Mouse (Mus musculus) kidney, embryonic 14.5 days (tissue): ENCODE data around the gene Rpl34. TPM values are rescaled to one million over a fixed set of nuclear protein-coding genes. Genes with fewer than 3 reads are reported as not detected.

Source experiments
- ATAC-seq: fragments of 200-750 bp; cut with Nextera tagmentation; 2 replicates; pipeline ENCODE4 v1.8.0; 2017; ENCODE audit warnings: moderate number of reproducible peaks, mild to moderate bottlenecking, moderate TSS enrichment, moderate library complexity; ENCODE audit not compliant: low FRiP score, low TSS enrichment
- H3K27ac ChIP-seq: fragments of 300-500 bp; sonication (generic); 2 replicates; pipeline ENCODE4 v1.5.1; 2014; ENCODE audit warnings: low read depth, mild to moderate bottlenecking, low read length, moderate library complexity, mixed read lengths
- H3K27me3 ChIP-seq: fragments of 300-500 bp; sonication (generic); 2 replicates; pipeline ENCODE4 v1.6.1; 2014; ENCODE audit warnings: mild to moderate bottlenecking, low read length; ENCODE audit not compliant: control insufficient read depth, insufficient read depth
- H3K36me3 ChIP-seq: fragments of 300-500 bp; sonication (generic); 2 replicates; pipeline ENCODE4 v1.6.1; 2014; ENCODE audit warnings: low read length, mixed read lengths; ENCODE audit not compliant: control insufficient read depth, insufficient read depth
- H3K4me1 ChIP-seq: fragments of 300-500 bp; sonication (generic); 2 replicates; pipeline ENCODE4 v1.6.1; 2014; ENCODE audit warnings: low read length, mixed read lengths; ENCODE audit not compliant: control insufficient read depth, insufficient read depth
- H3K4me2 ChIP-seq: fragments of 300-500 bp; sonication (generic); replicated peaks from 2 replicates; pipeline ENCODE4 v1.6.1; 2014; ENCODE audit warnings: low read depth, mild to moderate bottlenecking, low read length
- H3K4me3 ChIP-seq: fragments of 300-500 bp; sonication (generic); 2 replicates; pipeline ENCODE4 v1.5.1; 2014; ENCODE audit warnings: mild to moderate bottlenecking, low read length
- H3K9ac ChIP-seq: fragments of 300-500 bp; sonication (generic); 2 replicates; pipeline ENCODE4 v1.6.1; 2014; ENCODE audit warnings: low read depth, mild to moderate bottlenecking, low read length, moderate library complexity
- H3K9me3 ChIP-seq: fragments of 300-500 bp; sonication (generic); 2 replicates; pipeline ENCODE4 v1.6.1; 2016; ENCODE audit warnings: low read length; ENCODE audit not compliant: control insufficient read depth
- WGBS: fragments of 180-500 bp; shearing (Covaris S2); extraction: QIAGEN DNeasy Blood & Tissue Kit; methylation state at CpG from one replicate; pipeline ENCODE4 v1.1.7; 2014; 5-methylcytosine and 5-hydroxymethylcytosine counted together
- polyA plus RNA-seq: library from polyadenylated mRNA; unstranded; fragments of >200 nt; fragmentation: Nextera tagmentation; extraction: Ambion mirVana; gene quantifications from 2 replicates; pipeline ENCODE4 v1.2.1, GENCODE M21; 2014

Gene Rpl34
- polyA plus RNA-seq, 1 experiment from 2014 or later = 1,007 TPM

GRCm38 (mm10) chr3:130718871-130719270 is 11.3 kb downstream of the Rpl34 start:
- no peak overlapping the region for H3K9ac ChIP-seq
- no peaks in the 10 kb centered on the region for H3K9me3 ChIP-seq
- 0 out of 2 replicates have a peak, but pooled peaks cover 3% of the 10 kb centered on the region for H3K4me1 ChIP-seq
- no peaks in the 10 kb centered on the region for H3K27me3 ChIP-seq
- no peak for ATAC-seq
- H3K4me3 ChIP-seq = no peak overlapping the region
- no peak overlapping the region for H3K4me2 ChIP-seq
- H3K27ac ChIP-seq = no peak overlapping the region
- H3K36me3 ChIP-seq = no peaks in the 10 kb centered on the region
- WGBS = 83% methylated on average over 4 of the region's 4 CpGs

GRCm38 (mm10) chr3:130716555-130716954 is 13.6 kb downstream of the Rpl34 start:
- ATAC-seq = no peak
- H3K27ac ChIP-seq = no peak overlapping the region
- WGBS = 90% methylated on average over 7 of the region's 7 CpGs

GRCm38 (mm10) chr3:130714775-130715568 is 15.2 kb downstream of the Rpl34 start:
- H3K9me3 ChIP-seq = no peaks in the 10 kb centered on the region
- H3K36me3 ChIP-seq = no peaks in the 10 kb centered on the region
- H3K27me3 ChIP-seq = no peaks in the 10 kb centered on the region
- 15% methylated on average over 22 of the region's 22 CpGs for WGBS
- H3K9ac ChIP-seq = peak overlapping the region; percentile 34; the same call in 1 of the 2 replicates
- ATAC-seq = no peak; the same call in 1 of the 2 replicates
- 0 out of 2 replicates have a peak, but pooled peaks cover 6% of the 10 kb centered on the region for H3K4me1 ChIP-seq
- no peak overlapping the region for H3K27ac ChIP-seq
- peak overlapping the region; percentile 35 for H3K4me3 ChIP-seq
- peak overlapping the region; percentile 51 for H3K4me2 ChIP-seq

More at GRCm38 (mm10) chr3:130716555-130716954, 13.6 kb downstream of the Rpl34 start:
- Histone ChIP-seq H3K9ac (no peak overlapping the region), H3K4me3 (no peak overlapping the region), H3K27me3 (no peaks in the 10 kb centered on the region), H3K36me3 (no peaks in the 10 kb centered on the region), H3K9me3 (no peaks in the 10 kb centered on the region), H3K4me2 (no peak overlapping the region), H3K4me1 (0 out of 2 replicates have a peak, but pooled peaks cover 3% of the 10 kb centered on the region)

GRCm38 (mm10) chr3:130712891-130713290 is 17.3 kb downstream of the Rpl34 start:
- no peaks in the 10 kb centered on the region for H3K27me3 ChIP-seq
- H3K27ac ChIP-seq = no peak overlapping the region
- no peaks in the 10 kb centered on the region for H3K9me3 ChIP-seq
- WGBS = 34% methylated on average over 6 of the region's 6 CpGs
- ATAC-seq = no peak
- H3K9ac ChIP-seq = no peak overlapping the region
- no peak overlapping the region for H3K4me3 ChIP-seq
- peaks cover 10% of the 10 kb centered on the region; the same call in 1 of the 2 replicates for H3K4me1 ChIP-seq
- no peak overlapping the region for H3K4me2 ChIP-seq
- H3K36me3 ChIP-seq = no peaks in the 10 kb centered on the region

GRCm38 (mm10) chr3:130710103-130710502 is 20.1 kb downstream of the Rpl34 start:
- Histone ChIP-seq H3K4me3 (peak overlapping the region; percentile 97), H3K4me1 (peaks cover 15% of the 10 kb centered on the region; the same call in 1 of the 2 replicates), H3K9me3 (no peaks in the 10 kb centered on the region), H3K27ac (no peak overlapping the region), H3K36me3 (peaks cover 2% of the 10 kb centered on the region), H3K9ac (peak overlapping the region; percentile 13; the same call in 1 of the 2 replicates), H3K4me2 (peak overlapping the region; percentile 56), H3K27me3 (no peaks in the 10 kb centered on the region)
- ATAC-seq = no peak
- 56% methylated on average over 7 of the region's 7 CpGs for WGBS

GRCm38 (mm10) chr3:130708967-130709924 is 21.0 kb downstream of the Rpl34 start, which contains the start of gene Ostc:
Gene Ostc (minus strand): TSS chr3:130709444.
- Histone ChIP-seq H3K4me1 (peaks cover 12% of the 10 kb centered on the region; the same call in 1 of the 2 replicates), H3K27ac (peak within 1 kb of the TSS; percentile 85), H3K4me2 (peak within 1 kb of the TSS; percentile 63), H3K27me3 (no peaks in the 10 kb centered on the region), H3K4me3 (peak within 1 kb of the TSS; percentile 97), H3K9me3 (no peaks in the 10 kb centered on the region), H3K9ac (peak within 1 kb of the TSS; percentile 90), H3K36me3 (peaks cover 9% of the 10 kb centered on the region)
- under 1% methylated on average over 45 of the region's 45 CpGs for WGBS
- peak; percentile 97 for ATAC-seq

GRCm38 (mm10) chr3:130708529-130708928 is 21.7 kb downstream of the Rpl34 start:
- Histone ChIP-seq H3K27ac (peak overlapping the region; percentile 85), H3K4me1 (peaks cover 12% of the 10 kb centered on the region; the same call in 1 of the 2 replicates), H3K4me2 (peak overlapping the region; percentile 63), H3K36me3 (peaks cover 15% of the 10 kb centered on the region), H3K9ac (peak overlapping the region; percentile 90), H3K4me3 (peak overlapping the region; percentile 97), H3K9me3 (no peaks in the 10 kb centered on the region), H3K27me3 (no peaks in the 10 kb centered on the region)
- no peak for ATAC-seq
- under 1% methylated on average over 5 of the region's 5 CpGs for WGBS

GRCm38 (mm10) chr3:130702289-130702688 is 27.9 kb downstream of the Rpl34 start:
- 85% methylated on average over 6 of the region's 6 CpGs for WGBS
- H3K27me3 ChIP-seq = no peaks in the 10 kb centered on the region
- H3K27ac ChIP-seq = no peak overlapping the region
- no peak overlapping the region for H3K4me2 ChIP-seq
- no peak for ATAC-seq
- H3K9me3 ChIP-seq = no peaks in the 10 kb centered on the region
- H3K36me3 ChIP-seq = peaks cover 70% of the 10 kb centered on the region
- H3K9ac ChIP-seq = no peak overlapping the region
- no peak overlapping the region for H3K4me3 ChIP-seq
- H3K4me1 ChIP-seq = no peaks in the 10 kb centered on the region
